In genomic region chr11:68785813-68786212, GRCm38 (mm10) we compare ENCODE assay signal across 28 mouse cellular contexts.
DNase-seq lines count a peak whose midpoint lies in the region; ATAC-seq and TF ChIP-seq lines count a peak whose summit lies in the region.
"Had no signal": no experiment of that assay in that cellular context is flagged by ENCODE, and none has a peak within 500 bp of the region (broad histone marks: within the 10 kb centered on the region; RNA-seq: fewer than 3 reads in every experiment).

No protein-coding gene starts in this region.

- no peaks in the 10 kb centered on the region for H3K4me1 ChIP-seq in embryonic facial prominence, embryonic 14.5 days (ENCODE audit: control insufficient read depth, insufficient read depth, low read length)
- no peaks in the 10 kb centered on the region for H3K4me1 ChIP-seq in embryonic facial prominence, embryonic 10.5 days
- H3K4me1 ChIP-seq in stomach, postnatal 0 days (replicated peaks; ENCODE audit: control insufficient read depth, insufficient read depth) = no peaks in the 10 kb centered on the region
- H3K4me1 ChIP-seq: embryonic facial prominence, embryonic 15.5 days; forebrain, embryonic 13.5 days; limb, embryonic 13.5 days; liver, embryonic 12.5 days; neural tube, embryonic 12.5 days had no signal

- WGBS in embryonic facial prominence, embryonic 14.5 days = 74% methylated on average over 8 of the region's 8 CpGs
- whole genome bisulfite sequencing in embryonic facial prominence, embryonic 10.5 days = 88% methylated on average over 8 of the region's 8 CpGs
- 67% methylated on average over 8 of the region's 8 CpGs for WGBS in stomach, postnatal 0 days

- no peak overlapping the region for H3K4me2 ChIP-seq in embryonic facial prominence, embryonic 14.5 days (ENCODE audit: low read depth, low read length)
- H3K4me2 ChIP-seq in stomach, postnatal 0 days (replicated peaks; ENCODE audit: low read depth) = no peak overlapping the region
- H3K4me2 ChIP-seq: embryonic facial prominence, embryonic 15.5 days; forebrain, embryonic 13.5 days; limb, embryonic 13.5 days; liver, embryonic 12.5 days; midbrain, embryonic 11.5 days; neural tube, embryonic 12.5 days had no signal

- H3K27ac ChIP-seq in embryonic facial prominence, embryonic 14.5 days (replicated peaks; ENCODE audit: low read depth, low read length) = no peak overlapping the region
- no peak overlapping the region for H3K27ac ChIP-seq in embryonic facial prominence, embryonic 10.5 days (replicated peaks)
- H3K27ac ChIP-seq in stomach, postnatal 0 days (replicated peaks) = no peak overlapping the region
- H3K27ac ChIP-seq: embryonic facial prominence, embryonic 15.5 days; forebrain, embryonic 13.5 days; left cerebral cortex, adult 2 months; limb, embryonic 13.5 days; liver, embryonic 12.5 days; neural tube, embryonic 12.5 days had no signal

- no peaks in the 10 kb centered on the region for H3K9me3 ChIP-seq in embryonic facial prominence, embryonic 14.5 days (ENCODE audit: control insufficient read depth, low read length)
- H3K9me3 ChIP-seq in embryonic facial prominence, embryonic 10.5 days = no peaks in the 10 kb centered on the region
- H3K9me3 ChIP-seq in stomach, postnatal 0 days (ENCODE audit: control insufficient read depth, low read length) = no peaks in the 10 kb centered on the region
- H3K9me3 ChIP-seq: embryonic facial prominence, embryonic 15.5 days; forebrain, embryonic 13.5 days; limb, embryonic 13.5 days; liver, embryonic 12.5 days; neural tube, embryonic 12.5 days had no signal

- TF ChIP-seq CTCF in stomach, postnatal 0 days (IDR thresholded peaks at IDR 0.05; ENCODE audit: low read depth) = no peak

- no peak overlapping the region for H3K9ac ChIP-seq in embryonic facial prominence, embryonic 14.5 days (ENCODE audit: low read depth, low read length)
- H3K9ac ChIP-seq in stomach, postnatal 0 days (ENCODE audit: low read length) = no peak overlapping the region
- H3K9ac ChIP-seq: embryonic facial prominence, embryonic 15.5 days; forebrain, embryonic 13.5 days; limb, embryonic 13.5 days; liver, embryonic 12.5 days; liver, postnatal 0 days; neural tube, embryonic 12.5 days had no signal

- TF ChIP-seq EP300 in stomach, postnatal 0 days (optimal IDR thresholded peaks at IDR 0.05) = no peak

- H3K36me3 ChIP-seq in embryonic facial prominence, embryonic 14.5 days (ENCODE audit: control insufficient read depth, insufficient read depth, low read length) = peaks cover 99% of the 10 kb centered on the region
- H3K36me3 ChIP-seq in embryonic facial prominence, embryonic 10.5 days (replicated peaks) = peaks cover 100% of the 10 kb centered on the region
- H3K36me3 ChIP-seq in stomach, postnatal 0 days (ENCODE audit: control insufficient read depth, insufficient read depth, low read length) = peaks cover 19% of the 10 kb centered on the region

- H3K27me3 ChIP-seq in embryonic facial prominence, embryonic 14.5 days (replicated peaks; ENCODE audit: control insufficient read depth, insufficient read depth, low read length) = no peaks in the 10 kb centered on the region
- H3K27me3 ChIP-seq in embryonic facial prominence, embryonic 10.5 days (replicated peaks; ENCODE audit: low read depth, poor library complexity, severe bottlenecking) = no peaks in the 10 kb centered on the region
- H3K27me3 ChIP-seq in stomach, postnatal 0 days (ENCODE audit: control insufficient read depth, insufficient read depth, low read length) = no peaks in the 10 kb centered on the region
- H3K27me3 ChIP-seq: embryonic facial prominence, embryonic 15.5 days; forebrain, embryonic 13.5 days; limb, embryonic 13.5 days; liver, embryonic 12.5 days; neural tube, embryonic 12.5 days; Patski had no signal

- ATAC-seq in embryonic facial prominence, embryonic 14.5 days (ENCODE audit: low read depth) = no peak
- no peak for ATAC-seq in stomach, postnatal 0 days (ENCODE audit: low FRiP score, low TSS enrichment)
- no peak for ATAC-seq in erythroblast, adult 5-6 weeks (replicated peaks; ENCODE audit: low FRiP score, poor library complexity, severe bottlenecking)
- ATAC-seq: forebrain, embryonic 13.5 days; hindbrain, embryonic 16.5 days; liver, embryonic 12.5 days; liver, postnatal 0 days; Patski had no signal

- no peak overlapping the region for H3K4me3 ChIP-seq in embryonic facial prominence, embryonic 14.5 days (ENCODE audit: low read depth, low read length)
- no peak overlapping the region for H3K4me3 ChIP-seq in embryonic facial prominence, embryonic 10.5 days
- H3K4me3 ChIP-seq in stomach, postnatal 0 days (ENCODE audit: low read depth, low read length) = no peak overlapping the region
- H3K4me3 ChIP-seq: embryonic facial prominence, embryonic 15.5 days; forebrain, embryonic 13.5 days; left cerebral cortex, adult 2 months; limb, embryonic 13.5 days; liver, embryonic 12.5 days; myocyte; neural tube, embryonic 12.5 days had no signal

- DNase-seq in embryonic facial prominence, embryonic 14.5 days (ENCODE audit: low spot score) = peak; percentile 14
- DNase-seq in embryonic facial prominence, embryonic 10.5 days (ENCODE audit: low spot score) = no peak
- DNase-seq in A20 (ENCODE audit: low read depth, low spot score) (peak; percentile 29), ES-CJ7 (ENCODE audit: low read depth, low spot score) (peak; percentile 40)
- peak; percentile 43 for DNase-seq in stomach, postnatal 0 days (ENCODE audit: low spot score)
- no peak for DNase-seq in kidney, adult 9 months
- no peak for DNase-seq in layer of hippocampus, postnatal 14 days (ENCODE audit: low spot score in 2 of 2)
- DNase-seq: adrenal gland, postnatal 25 days; cerebellum, adult 18-20 months; cerebellum, postnatal 10 days; gastrocnemius, postnatal 14 days; heart, postnatal 14 days; kidney, postnatal 14 days; liver, postnatal 0 days; lung, postnatal 36 days; right cerebral cortex, adult 18-20 months; right cerebral cortex, postnatal 4 days had no signal

Comparison
In these comparisons a context has a peak if more than half of its experiments do, and no peak if none do; other contexts are left out.
1. DNase-seq: peak in embryonic facial prominence, embryonic 14.5 days (single experiment), A20 (single experiment), ES-CJ7 (single experiment) and stomach, postnatal 0 days (single experiment); none in embryonic facial prominence, embryonic 10.5 days (single experiment), kidney, adult 9 months (single experiment) and layer of hippocampus, postnatal 14 days (0 of 2).